Mouse (Mus musculus) hindbrain, embryonic 12.5 days (tissue): Measurements from ENCODE around the gene 1700067K01Rik. TPM values are rescaled to one million over a fixed set of nuclear protein-coding genes. Genes with fewer than 3 reads are reported as not detected.
A peak's percentile ranks its signal among the peaks of the same experiment; 100 is the strongest.
"Not testable (repeated sequence)": the region's sequence is repeated elsewhere in the genome, so short reads cannot be mapped to it uniquely, and the experiment has no call there.

Experiments used
- ATAC-seq: fragments of 200-750 bp; cut with Nextera tagmentation; 2 replicates; pipeline ENCODE4 v1.8.0; 2017; ENCODE audit warnings: moderate TSS enrichment; ENCODE audit not compliant: low FRiP score
- H3K27ac ChIP-seq: fragments of 300-500 bp; sonication (generic); 2 replicates; pipeline ENCODE4 v1.5.1; 2016; ENCODE audit warnings: mild to moderate bottlenecking
- H3K27me3 ChIP-seq: fragments of 300-500 bp; sonication (generic); 2 replicates; pipeline ENCODE4 v1.6.1; 2016; ENCODE audit warnings: mild to moderate bottlenecking
- H3K36me3 ChIP-seq: fragments of 300-500 bp; sonication (generic); 2 replicates; pipeline ENCODE4 v1.6.1; 2016; ENCODE audit warnings: mild to moderate bottlenecking
- H3K4me1 ChIP-seq: fragments of 300-500 bp; sonication (generic); 2 replicates; pipeline ENCODE4 v1.6.1; 2016
- H3K4me2 ChIP-seq: fragments of 300-500 bp; sonication (generic); replicated peaks from 2 replicates; pipeline ENCODE4 v1.6.1; 2016; ENCODE audit warnings: mild to moderate bottlenecking
- H3K4me3 ChIP-seq: fragments of 300-500 bp; sonication (generic); 2 replicates; pipeline ENCODE4 v1.5.1; 2016; ENCODE audit warnings: mild to moderate bottlenecking
- H3K9ac ChIP-seq: fragments of 300-500 bp; sonication (generic); 2 replicates; pipeline ENCODE4 v1.6.1; 2016; ENCODE audit warnings: mild to moderate bottlenecking, moderate library complexity
- H3K9me3 ChIP-seq: fragments of 300-500 bp; sonication (generic); replicated peaks from 2 replicates; pipeline ENCODE4 v1.6.1; 2016; ENCODE audit warnings: mild to moderate bottlenecking
- WGBS: fragments of 180-500 bp; shearing (Covaris S2); methylation state at CpG from one replicate; pipeline ENCODE4 v1.1.7; 2016; 5-methylcytosine and 5-hydroxymethylcytosine counted together
- polyA plus RNA-seq: library from polyadenylated mRNA; unstranded; fragments of >200 nt; fragmentation: Nextera tagmentation; extraction: Ambion mirVana; gene quantifications from 2 replicates; pipeline ENCODE4 v1.2.1, GENCODE M21; 2016

1700067K01Rik gene
- polyA plus RNA-seq, 1 experiment from 2014 or later = 1.5 TPM

GRCm38 (mm10) chr8:83973161-83974031 is 27.9 kb upstream of the 1700067K01Rik start:
- Histone ChIP-seq H3K36me3 (0 out of 2 replicates have a peak, but pooled peaks cover 6% of the 10 kb centered on the region), H3K27me3 (no peaks in the 10 kb centered on the region), H3K9me3 (no peaks in the 10 kb centered on the region), H3K4me1 (peaks cover 37% of the 10 kb centered on the region), H3K27ac (peak overlapping the region; percentile 85), H3K4me2 (peak overlapping the region; percentile 98), H3K4me3 (peak overlapping the region; percentile 99), H3K9ac (peak overlapping the region; percentile 92)
- WGBS = 3% methylated on average over 26 of the region's 37 CpGs
- peak; percentile 18 for ATAC-seq

GRCm38 (mm10) chr8:83974521-83974920 is 26.8 kb upstream of the 1700067K01Rik start:
- Histone ChIP-seq H3K27me3 (no peaks in the 10 kb centered on the region), H3K9ac (0 out of 2 replicates have a peak overlapping the region, but pooled peaks have one; percentile 92), H3K4me2 (peak overlapping the region; percentile 98), H3K4me3 (no peak overlapping the region), H3K4me1 (peaks cover 37% of the 10 kb centered on the region), H3K9me3 (no peaks in the 10 kb centered on the region), H3K27ac (no peak overlapping the region), H3K36me3 (no peaks in the 10 kb centered on the region)
- 82% methylated on average over 4 of the region's 4 CpGs for WGBS
- ATAC-seq = no peak

GRCm38 (mm10) chr8:83976101-83976630 is 25.1 kb upstream of the 1700067K01Rik start:
- H3K4me1 ChIP-seq = peaks cover 41% of the 10 kb centered on the region

GRCm38 (mm10) chr8:83976779-83977350 is 24.4 kb upstream of the 1700067K01Rik start:
- peak overlapping the region; percentile 8; the same call in 1 of the 2 replicates for H3K9ac ChIP-seq

More at GRCm38 (mm10) chr8:83976101-83976630, 25.1 kb upstream of the 1700067K01Rik start:
- no peaks in the 10 kb centered on the region for H3K27me3 ChIP-seq
- no peak overlapping the region for H3K9ac ChIP-seq
- peaks cover 13% of the 10 kb centered on the region for H3K36me3 ChIP-seq
- H3K4me2 ChIP-seq = no peak overlapping the region
- ATAC-seq = no peak
- H3K9me3 ChIP-seq = no peaks in the 10 kb centered on the region
- H3K4me3 ChIP-seq = no peak overlapping the region
- no peak overlapping the region for H3K27ac ChIP-seq
- WGBS = 83% methylated on average over 4 of the region's 4 CpGs

GRCm38 (mm10) chr8:83977646-83978045 is 23.7 kb upstream of the 1700067K01Rik start:
- Histone ChIP-seq H3K9ac (no peak overlapping the region), H3K27me3 (no peaks in the 10 kb centered on the region), H3K27ac (no peak overlapping the region), H3K4me3 (no peak overlapping the region), H3K36me3 (peaks cover 27% of the 10 kb centered on the region), H3K4me2 (no peak overlapping the region), H3K9me3 (no peaks in the 10 kb centered on the region), H3K4me1 (peaks cover 35% of the 10 kb centered on the region)
- WGBS = 71% methylated on average over 6 of the region's 6 CpGs
- ATAC-seq = no peak

More at GRCm38 (mm10) chr8:83976779-83977350, 24.4 kb upstream of the 1700067K01Rik start:
- Histone ChIP-seq H3K36me3 (peaks cover 20% of the 10 kb centered on the region), H3K27me3 (no peaks in the 10 kb centered on the region), H3K9me3 (no peaks in the 10 kb centered on the region), H3K4me1 (peaks cover 38% of the 10 kb centered on the region), H3K27ac (no peak overlapping the region), H3K4me2 (no peak overlapping the region; the same call in 1 of the 2 replicates), H3K4me3 (no peak overlapping the region)
- no peak for ATAC-seq
- WGBS = 80% methylated on average over 5 of the region's 5 CpGs

GRCm38 (mm10) chr8:83978200-83978599 is 23.1 kb upstream of the 1700067K01Rik start:
- H3K27me3 ChIP-seq = no peaks in the 10 kb centered on the region
- no peaks in the 10 kb centered on the region for H3K9me3 ChIP-seq
- no peak overlapping the region for H3K9ac ChIP-seq
- H3K4me1 ChIP-seq = peaks cover 35% of the 10 kb centered on the region
- H3K36me3 ChIP-seq = peaks cover 33% of the 10 kb centered on the region
- WGBS = 76% methylated on average over 9 of the region's 9 CpGs
- no peak overlapping the region for H3K4me2 ChIP-seq
- no peak overlapping the region for H3K27ac ChIP-seq
- H3K4me3 ChIP-seq = no peak overlapping the region
- no peak for ATAC-seq

- Histone ChIP-seq H3K4me3 (no peak overlapping the region), H3K27me3 (no peaks in the 10 kb centered on the region), H3K4me1 (peaks cover 20% of the 10 kb centered on the region), H3K9ac (no peak overlapping the region), H3K36me3 (peaks cover 52% of the 10 kb centered on the region), H3K4me2 (no peak overlapping the region), H3K27ac (0 out of 2 replicates have a peak overlapping the region, but pooled peaks have one; percentile 18), H3K9me3 (no peaks in the 10 kb centered on the region)
- 76% methylated on average over 1 of the region's 1 CpGs for WGBS
- peak; percentile 38; the same call in 1 of the 2 replicates for ATAC-seq
Observed at GRCm38 (mm10) chr8:83980250-83980649, 21.1 kb upstream of the 1700067K01Rik start.

- 81% methylated on average over 8 of the region's 8 CpGs for WGBS
- Histone ChIP-seq H3K9me3 (no peaks in the 10 kb centered on the region), H3K27ac (no peak overlapping the region), H3K4me2 (no peak overlapping the region), H3K4me3 (no peak overlapping the region), H3K27me3 (no peaks in the 10 kb centered on the region), H3K4me1 (peaks cover 20% of the 10 kb centered on the region), H3K9ac (no peak overlapping the region), H3K36me3 (peaks cover 53% of the 10 kb centered on the region)
- no peak for ATAC-seq
Observed at GRCm38 (mm10) chr8:83980845-83981244, 20.5 kb upstream of the 1700067K01Rik start.

- Histone ChIP-seq H3K9me3 (no peaks in the 10 kb centered on the region), H3K36me3 (peaks cover 60% of the 10 kb centered on the region), H3K4me3 (no peak overlapping the region), H3K9ac (no peak overlapping the region), H3K27ac (no peak overlapping the region), H3K4me2 (no peak overlapping the region), H3K4me1 (peaks cover 20% of the 10 kb centered on the region), H3K27me3 (no peaks in the 10 kb centered on the region)
- WGBS = 94% methylated on average over 7 of the region's 7 CpGs
- no peak for ATAC-seq
Observed at GRCm38 (mm10) chr8:83981533-83981932, 19.8 kb upstream of the 1700067K01Rik start.

- peaks cover 12% of the 10 kb centered on the region for H3K4me1 ChIP-seq
- H3K9ac ChIP-seq = no peak overlapping the region
- H3K4me2 ChIP-seq = no peak overlapping the region
- H3K27me3 ChIP-seq = no peaks in the 10 kb centered on the region
- H3K9me3 ChIP-seq = no peaks in the 10 kb centered on the region
- no peak overlapping the region for H3K4me3 ChIP-seq
- 93% methylated on average over 4 of the region's 4 CpGs for WGBS
- ATAC-seq = no peak
- peaks cover 69% of the 10 kb centered on the region for H3K36me3 ChIP-seq
- H3K27ac ChIP-seq = no peak overlapping the region
Observed at GRCm38 (mm10) chr8:83982449-83982848, 18.9 kb upstream of the 1700067K01Rik start.

- 96% methylated on average over 2 of the region's 2 CpGs for WGBS
Observed at GRCm38 (mm10) chr8:83983222-83983621, 18.1 kb upstream of the 1700067K01Rik start.

GRCm38 (mm10) chr8:83989243-83989642 is 12.1 kb upstream of the 1700067K01Rik start:
- Histone ChIP-seq H3K4me1 (no peaks in the 10 kb centered on the region), H3K27ac (no peak overlapping the region), H3K9me3 (no peaks in the 10 kb centered on the region), H3K4me3 (no peak overlapping the region), H3K27me3 (no peaks in the 10 kb centered on the region), H3K9ac (no peak overlapping the region), H3K36me3 (peaks cover 75% of the 10 kb centered on the region), H3K4me2 (no peak overlapping the region)
- ATAC-seq = no peak
- 90% methylated on average over 7 of the region's 7 CpGs for WGBS

More at GRCm38 (mm10) chr8:83983222-83983621, 18.1 kb upstream of the 1700067K01Rik start:
- not testable (repeated sequence) for H3K9ac ChIP-seq, H3K4me2 ChIP-seq, H3K4me1 ChIP-seq, H3K4me3 ChIP-seq, H3K9me3 ChIP-seq, ATAC-seq, H3K27me3 ChIP-seq, H3K27ac ChIP-seq
- H3K36me3 ChIP-seq = peaks cover 76% of the 10 kb centered on the region
